Mouse (Mus musculus) right cerebral cortex, postnatal 36 days (tissue): ENCODE measurements at regions not wholly inside any gene's neighbourhood (a gene's known extent, or its start where the extent isn't known, plus 50 kb on each side); places are given as distances from the start of the nearest gene placed in this dataset.

Experiments used
- DNase-seq, 2 experiments: peaks; one replicate each; pipeline ENCODE4 v3.0.0; 2022; ENCODE audit warnings: low spot score in 2 of 2, mixed read lengths in 1 of 2

DNA sequence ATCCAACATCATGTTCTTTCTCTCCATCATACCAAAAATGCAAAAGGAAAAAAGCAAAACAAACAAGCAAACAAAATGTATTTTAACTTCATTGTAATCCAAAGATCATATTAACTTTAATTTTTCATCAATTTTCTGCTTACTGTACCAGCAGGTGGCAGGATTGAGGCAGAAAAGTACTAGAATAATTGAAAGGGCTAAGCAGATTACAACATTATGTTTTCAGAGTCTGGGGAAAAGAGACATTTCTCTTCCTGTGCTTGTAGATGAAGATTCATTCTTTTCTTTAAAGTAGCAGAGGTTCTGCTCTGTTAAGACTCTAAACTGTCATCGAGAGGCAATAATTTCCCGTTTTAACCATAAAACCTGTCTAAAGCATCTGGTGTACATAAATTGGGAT is 394.7 kb upstream of the Slitrk6 start:
- peak; percentile 1 to 2 for DNase-seq

DNA sequence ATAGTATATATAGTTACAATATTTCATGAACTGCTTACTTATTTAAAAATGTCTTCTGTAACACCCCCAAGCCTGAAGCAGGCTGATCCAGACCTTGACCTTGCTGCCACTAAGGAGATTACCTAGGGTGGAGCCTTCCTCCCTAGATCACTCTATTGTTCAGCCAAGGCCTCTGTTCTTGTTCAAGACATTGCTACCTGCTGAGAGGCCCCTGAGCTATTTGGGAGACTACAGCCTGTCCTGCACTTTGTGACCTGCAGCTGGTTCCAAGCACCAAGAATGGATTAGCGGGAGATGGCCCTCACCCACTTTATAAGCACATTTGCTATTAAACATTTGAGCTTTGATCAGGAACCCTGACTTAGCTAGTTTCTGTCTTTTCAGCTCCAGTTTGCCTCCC is 361.7 kb upstream of the Slitrk6 start:
- no peak for DNase-seq

DNA sequence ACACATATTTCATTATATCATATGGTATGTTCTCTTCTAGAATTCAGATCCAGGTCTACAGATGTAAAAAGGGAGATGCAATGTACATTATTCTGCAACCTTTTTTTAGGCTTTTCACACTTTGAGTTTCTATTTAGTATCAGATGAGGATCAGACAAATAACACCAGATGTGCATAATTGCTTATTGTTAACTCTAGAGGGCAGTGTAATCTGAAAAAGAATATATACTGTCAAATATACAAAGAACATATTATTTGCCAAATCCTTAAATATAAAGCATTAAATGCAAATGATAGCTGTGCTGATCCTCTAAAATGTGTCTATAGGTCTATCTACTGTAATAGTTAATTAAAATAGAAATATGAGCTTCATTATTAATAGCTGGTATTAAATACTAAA is 348.6 kb upstream of the Slitrk6 start:
- no peak for DNase-seq

DNA sequence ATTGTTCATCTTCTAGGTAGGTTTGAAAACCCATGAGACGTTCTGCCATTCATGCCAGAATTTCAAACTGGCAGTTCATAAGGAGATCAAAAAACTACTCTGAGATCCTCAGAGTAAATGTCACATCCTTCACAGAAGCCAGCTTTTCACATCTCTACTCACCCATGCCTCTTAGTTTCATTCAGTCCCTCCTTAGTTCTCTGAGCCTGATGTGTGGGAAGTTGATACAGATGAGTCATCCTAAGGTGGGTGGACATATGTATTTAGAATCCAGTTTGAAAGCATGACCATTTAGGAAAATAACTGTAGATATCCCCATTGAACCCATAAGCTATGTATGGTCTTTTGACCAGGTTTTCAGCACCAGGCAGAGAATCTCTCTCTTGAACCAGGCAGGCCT is 345.3 kb upstream of the Slitrk6 start:
- DNase-seq = peak in 1 of 2 experiments; percentile 5

DNA sequence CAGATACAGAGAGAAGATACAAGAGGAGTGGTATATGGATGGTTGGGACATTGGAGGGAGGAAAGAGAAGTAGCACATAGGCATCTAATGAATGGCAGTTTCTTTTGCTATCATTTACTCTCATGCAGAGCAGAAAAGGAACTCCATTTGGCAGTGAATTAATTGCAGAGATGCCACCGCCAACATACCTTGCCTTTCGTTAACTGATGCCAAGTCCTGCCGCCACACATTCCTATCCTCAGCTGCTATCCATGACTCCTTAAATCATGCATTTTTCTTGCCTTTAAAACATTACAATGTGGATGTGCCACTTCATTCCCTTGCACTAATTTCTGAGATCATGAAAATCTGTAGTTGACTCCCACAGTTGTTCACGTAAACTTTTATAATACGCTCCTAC is 341.3 kb upstream of the Slitrk6 start:
- DNase-seq = no peak

DNA sequence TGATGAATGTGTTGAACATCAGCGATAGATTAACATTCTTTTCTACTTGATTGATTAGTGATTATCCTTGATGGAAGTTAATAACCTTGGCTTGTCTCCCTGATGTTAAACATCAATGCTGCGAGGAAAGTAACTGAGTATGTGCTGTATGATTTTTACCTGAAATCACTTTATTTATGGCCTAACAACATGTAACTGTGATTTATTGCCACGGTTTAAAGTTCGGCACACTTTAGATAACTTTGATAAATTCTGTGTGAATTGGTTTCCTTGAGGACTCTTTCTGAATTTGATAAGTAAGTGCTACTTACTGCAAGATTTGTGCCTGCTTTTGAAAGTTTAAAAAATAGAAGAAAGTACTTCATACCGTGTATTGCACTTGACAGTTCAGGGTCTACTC is 319.6 kb upstream of the Slitrk6 start:
- no peak for DNase-seq

DNA sequence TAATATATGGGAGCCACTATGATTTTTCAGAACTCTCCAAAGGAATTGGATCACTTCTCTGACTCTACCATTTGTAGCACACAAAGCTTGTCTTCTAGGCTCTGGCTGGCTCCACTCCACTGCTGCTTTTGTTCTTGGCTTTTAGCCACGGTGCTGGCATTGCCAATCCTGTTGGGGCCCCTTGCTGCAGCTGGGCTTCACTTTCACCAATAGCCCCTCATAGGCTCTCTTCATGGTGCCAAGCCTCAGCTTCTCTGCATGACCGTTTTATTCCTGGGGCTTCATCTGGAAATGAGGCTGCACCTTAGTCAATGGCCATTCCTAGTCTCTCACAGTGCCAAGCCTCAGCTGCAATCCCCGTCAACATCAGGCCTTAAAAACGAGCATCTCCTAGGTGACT is 318.6 kb upstream of the Slitrk6 start:
- DNase-seq = no peak
